ENCODE assay signal across 24 mouse cellular contexts in genomic region chr7:123189762-123190161, GRCm38 (mm10). TPM values are rescaled to one million over a fixed set of nuclear protein-coding genes. Genes with fewer than 3 reads are reported as not detected.
"Had no signal": no experiment of that assay in that cellular context is flagged by ENCODE, and none has a peak within 500 bp of the region (broad histone marks: within the 10 kb centered on the region; RNA-seq: fewer than 3 reads in every experiment).

No protein-coding gene starts in this region.

- H3K27ac ChIP-seq: lung, embryonic 15.5 days; midbrain, embryonic 10.5 days; midbrain, embryonic 12.5 days; neural tube, embryonic 13.5 days; neural tube, embryonic 15.5 days; stomach, embryonic 15.5 days; stomach, postnatal 0 days had no signal

- H3K27me3 ChIP-seq: lung, embryonic 15.5 days; midbrain, embryonic 12.5 days; neural tube, embryonic 13.5 days; neural tube, embryonic 15.5 days; stomach, embryonic 15.5 days had no signal

- H3K4me2 ChIP-seq: lung, embryonic 15.5 days; midbrain, embryonic 12.5 days; neural tube, embryonic 13.5 days; neural tube, embryonic 15.5 days; stomach, embryonic 15.5 days had no signal

- H3K9ac ChIP-seq: liver, postnatal 0 days; lung, embryonic 15.5 days; midbrain, embryonic 12.5 days; neural tube, embryonic 13.5 days; neural tube, embryonic 15.5 days; stomach, embryonic 15.5 days had no signal

- ATAC-seq: liver, postnatal 0 days; lung, postnatal 0 days; midbrain, embryonic 16.5 days had no signal

- H3K4me1 ChIP-seq: lung, embryonic 15.5 days; midbrain, embryonic 10.5 days; midbrain, embryonic 12.5 days; neural tube, embryonic 13.5 days; neural tube, embryonic 15.5 days; stomach, embryonic 15.5 days had no signal

- DNase-seq: liver, postnatal 0 days; lung, adult 2 months; lung, postnatal 14 days; lung, postnatal 4 days; midbrain, embryonic 14.5 days; retina, postnatal 1 day; right cerebral cortex, adult 18-20 months; right cerebral cortex, postnatal 25 days; right cerebral cortex, postnatal 4 days; spleen, adult 18-20 months; thymus, adult 2 months; thymus, postnatal 25 days; thymus, postnatal 4 days had no signal

- H3K4me3 ChIP-seq: lung, embryonic 15.5 days; midbrain, embryonic 10.5 days; midbrain, embryonic 12.5 days; myocyte; neural tube, embryonic 13.5 days; neural tube, embryonic 15.5 days; stomach, embryonic 15.5 days had no signal

- H3K9me3 ChIP-seq: lung, embryonic 15.5 days; midbrain, embryonic 10.5 days; midbrain, embryonic 12.5 days; neural tube, embryonic 13.5 days; neural tube, embryonic 15.5 days; stomach, embryonic 15.5 days had no signal

RNA-seq across cellular contexts. Expression of gene Slc5a11, which starts 24.8 kb away (rescaled TPM):
- polyA plus RNA-seq: lung, postnatal 0 days; myocyte; neural tube, embryonic 11.5 days; neural tube, embryonic 13.5 days had no signal
